Mouse (Mus musculus) v-Abl transformed pro-B cells (cell line): ENCODE measurements around the gene Sertad4.

ENCODE experiments used
- in situ Hi-C, 2 experiments: fragments of 400-800 bp; cut with MboI; formaldehyde crosslinking; loops; one replicate each; pipeline ENCODE4 v1.15.1; 2025; ENCODE audit not compliant: unreplicated experiment in 2 of 2

Gene Sertad4

GRCm38 (mm10) chr1:192818334-192818733, 37.2 kb downstream of the Sertad4 start:
- in situ Hi-C loops = no loop called here

GRCm38 (mm10) chr1:192815789-192816188, 39.8 kb downstream of the Sertad4 start:
- in situ Hi-C loops = no loop called here

GRCm38 (mm10) chr1:192814700-192815099, 40.9 kb downstream of the Sertad4 start:
- in situ Hi-C loops = no loop called here

GRCm38 (mm10) chr1:192812758-192813157, 42.8 kb downstream of the Sertad4 start:
- in situ Hi-C loops = no loop called here

GRCm38 (mm10) chr1:192812290-192812689, 43.3 kb downstream of the Sertad4 start:
- in situ Hi-C loops = no loop called here

- in situ Hi-C loops = no loop called here
Measured at GRCm38 (mm10) chr1:192806168-192807157, 49.1 kb downstream of the Sertad4 start.

- in situ Hi-C loops = no loop called here
Measured at GRCm38 (mm10) chr1:192800338-192800737, 55.2 kb downstream of the Sertad4 start.

- in situ Hi-C loops = no loop called here
Measured at GRCm38 (mm10) chr1:192799165-192799991, 56.2 kb downstream of the Sertad4 start.

GRCm38 (mm10) chr1:192798212-192799164, 57.1 kb downstream of the Sertad4 start:
- in situ Hi-C loops = no loop called here

- in situ Hi-C loops = no loop called here
Measured at GRCm38 (mm10) chr1:192797011-192797274, 58.6 kb downstream of the Sertad4 start.

- in situ Hi-C loops = no loop called here
Measured at GRCm38 (mm10) chr1:192796201-192797010, 59.1 kb downstream of the Sertad4 start.

- in situ Hi-C loops = loop anchor here (5.0 kb wide), 3 partner anchors 42 to 117 kb away; no protein-coding TSS in a partner anchor
Measured at GRCm38 (mm10) chr1:192794957-192795745, 60.4 kb downstream of the Sertad4 start.
